Mouse (Mus musculus) CH12.LX (cell line): ENCODE results near the gene Trim75. TPM values are rescaled to one million over a fixed set of nuclear protein-coding genes. Genes with fewer than 3 reads are reported as not detected.

Source experiments
- DNase-seq: peaks from one replicate; pipeline ENCODE4 v3.0.0-alpha.2; 2013; ENCODE audit errors: extremely low read depth
- H3K27ac ChIP-seq: 2 replicates; pipeline ENCODE4 v1.5.1; 2012; ENCODE audit warnings: low read depth, mild to moderate bottlenecking, control low read depth, moderate library complexity; ENCODE audit not compliant: insufficient read depth
- H3K27me3 ChIP-seq: replicated peaks from 2 replicates; pipeline ENCODE3; 2012; ENCODE audit warnings: inconsistent platforms
- H3K36me3 ChIP-seq, 2 experiments: replicated peaks in 1 of 2; 2 replicates each; pipeline versions ENCODE3 to v1.6.1; 2012; ENCODE audit warnings: inconsistent platforms in 1 of 2, low read length in 1 of 2, mild to moderate bottlenecking in 1 of 2, mixed read lengths in 1 of 2, moderate library complexity in 1 of 2; ENCODE audit not compliant: control insufficient read depth in 1 of 2, insufficient read depth in 1 of 2
- H3K4me1 ChIP-seq, 2 experiments: 2 replicates each; pipeline ENCODE4 v1.6.1; 2012; ENCODE audit warnings: inconsistent platforms in 1 of 2, moderate library complexity in 1 of 2; ENCODE audit not compliant: insufficient read depth in 2 of 2, control insufficient read depth in 1 of 2
- H3K4me2 ChIP-seq: 2 replicates; pipeline ENCODE4 v1.6.1; 2012; ENCODE audit warnings: low read depth, mild to moderate bottlenecking, control low read depth; ENCODE audit not compliant: poor library complexity, insufficient read depth, severe bottlenecking
- H3K4me3 ChIP-seq, 3 experiments: fragments of 150-350 bp in 1 of 3; sonication (generic) in 1 of 3; replicated peaks in 1 of 3; 2 replicates each; pipeline versions ENCODE3 to v1.5.1; 2011 to 2012; ENCODE audit warnings: low read depth in 2 of 3, low read length in 2 of 3, mild to moderate bottlenecking in 2 of 3, moderate library complexity in 2 of 3, control low read depth in 1 of 3, improper control_type of control experiment in 1 of 3, inconsistent platforms in 1 of 3, mixed read lengths in 1 of 3; ENCODE audit not compliant: poor library complexity in 1 of 3
- H3K79me2 ChIP-seq: replicated peaks from 2 replicates; pipeline ENCODE4 v1.6.1; 2012; ENCODE audit warnings: mild to moderate bottlenecking, moderate library complexity; ENCODE audit not compliant: control insufficient read depth, poor library complexity, insufficient read depth, severe bottlenecking; ENCODE audit errors: extremely low read depth
- H3K9ac ChIP-seq: 2 replicates; pipeline ENCODE4 v1.6.1; 2012; ENCODE audit warnings: low read depth, mild to moderate bottlenecking, control low read depth, moderate library complexity; ENCODE audit not compliant: insufficient read depth
- H3K9me3 ChIP-seq: replicated peaks from 2 replicates; pipeline ENCODE3; 2012; ENCODE audit warnings: low read length, inconsistent platforms, mixed read lengths
- BHLHE40 ChIP-seq: IDR thresholded peaks from 2 replicates; pipeline ENCODE4 v1.6.1; 2011; ENCODE audit warnings: mild to moderate bottlenecking, low read depth, low read length, improper control_type of control experiment
- CHD2 ChIP-seq: IDR thresholded peaks from 2 replicates; pipeline ENCODE4 v1.6.1; 2011; ENCODE audit warnings: low read length, improper control_type of control experiment
- CTCF ChIP-seq, 2 experiments: IDR thresholded peaks in 1 of 2; conservative IDR thresholded peaks in 1 of 2; 2 replicates each; pipeline ENCODE4 v1.5.1; 2011 to 2012; ENCODE audit warnings: low read depth in 2 of 2, low read length in 2 of 2, improper control_type of control experiment in 1 of 2, inconsistent platforms in 1 of 2, mild to moderate bottlenecking in 1 of 2, moderate library complexity in 1 of 2
- ELF1 ChIP-seq: IDR thresholded peaks from 2 replicates; pipeline ENCODE4 v1.6.1; 2014; ENCODE audit warnings: low read depth, mild to moderate bottlenecking, inconsistent platforms, low read length, improper control_type of control experiment
- ETS1 ChIP-seq: conservative IDR thresholded peaks from 2 replicates; pipeline ENCODE4 v1.6.1; 2012; ENCODE audit warnings: low read depth, mild to moderate bottlenecking, inconsistent platforms, low read length, improper control_type of control experiment, moderate library complexity
- JUN ChIP-seq: IDR thresholded peaks from 2 replicates; pipeline ENCODE4 v1.6.1; 2011; ENCODE audit warnings: low read depth, mild to moderate bottlenecking, low read length, improper control_type of control experiment, moderate library complexity; ENCODE audit not compliant: insufficient read depth
- JUND ChIP-seq: conservative IDR thresholded peaks from 2 replicates; pipeline ENCODE4 v1.6.1; 2011; ENCODE audit warnings: low read depth, low read length, improper control_type of control experiment
- MAFK ChIP-seq: IDR thresholded peaks from 2 replicates; pipeline ENCODE4 v1.6.1; 2011; ENCODE audit warnings: low read length, improper control_type of control experiment; ENCODE audit not compliant: insufficient replicate concordance
- MAZ ChIP-seq: IDR thresholded peaks from 2 replicates; pipeline ENCODE4 v1.6.1; 2012; ENCODE audit warnings: low read depth, mild to moderate bottlenecking, inconsistent platforms, low read length, improper control_type of control experiment, moderate library complexity
- MXI1 ChIP-seq: IDR thresholded peaks from 2 replicates; pipeline ENCODE4 v1.6.1; 2011; ENCODE audit warnings: mild to moderate bottlenecking, low read depth, low read length, improper control_type of control experiment
- MYC ChIP-seq: IDR thresholded peaks from 2 replicates; pipeline ENCODE4 v1.6.1; 2011; ENCODE audit warnings: low read depth, mild to moderate bottlenecking, improper control_type of control experiment, low read length
- NELFE ChIP-seq: IDR thresholded peaks from 2 replicates; pipeline ENCODE4 v1.6.1; 2011; ENCODE audit warnings: low read depth, low read length, improper control_type of control experiment
- PAX5 ChIP-seq: IDR thresholded peaks from 2 replicates; pipeline ENCODE4 v1.6.1; 2012; ENCODE audit warnings: low read length, inconsistent platforms, mixed read lengths
- POLR2A ChIP-seq: IDR thresholded peaks from 2 replicates; pipeline ENCODE4 v1.6.1; 2011; ENCODE audit warnings: low read depth, mild to moderate bottlenecking, improper control_type of control experiment, low read length
- RAD21 ChIP-seq: IDR thresholded peaks from 2 replicates; pipeline ENCODE4 v1.6.1; 2011; ENCODE audit warnings: low read depth, mild to moderate bottlenecking, low read length, improper control_type of control experiment, moderate library complexity
- RCOR1 ChIP-seq: conservative IDR thresholded peaks from 2 replicates; pipeline ENCODE4 v1.6.1; 2012; ENCODE audit warnings: low read depth, mild to moderate bottlenecking, inconsistent platforms, low read length, improper control_type of control experiment
- SMC3 ChIP-seq: IDR thresholded peaks from 2 replicates; pipeline ENCODE4 v1.6.1; 2011; ENCODE audit warnings: low read depth, low read length, improper control_type of control experiment
- TBP ChIP-seq: conservative IDR thresholded peaks from 2 replicates; pipeline ENCODE4 v1.6.1; 2011; ENCODE audit warnings: low read depth, low read length, improper control_type of control experiment
- ZC3H11A ChIP-seq: IDR thresholded peaks from 2 replicates; pipeline ENCODE4 v1.6.1; 2012; ENCODE audit warnings: low read depth, mild to moderate bottlenecking, inconsistent platforms, low read length, improper control_type of control experiment
- dilution Hi-C: fragments of 300-500 bp; cut with MboI; formaldehyde crosslinking; loops from 2 replicates; pipeline ENCODE4 v1.14.3; 2020; ENCODE audit warnings: low sequenced_read_pairs; ENCODE audit not compliant: extremely low pct_unique_long_range_greater_than_20kb, extremely low pct_ligation_motif_present
- in situ Hi-C: fragments of 300-500 bp; cut with MboI; formaldehyde crosslinking; loops from 3 replicates; pipeline ENCODE4 v1.14.3; 2019; ENCODE audit warnings: low sequenced_read_pairs, low pct_ligation_motif_present, low pct_unique_long_range_greater_than_20kb, mixed read lengths
- polyA plus RNA-seq: library from polyadenylated mRNA; unstranded; fragments of >175 nt; gene quantifications from 2 replicates; pipeline ENCODE4 v1.2.1, GENCODE M21; 2012; ENCODE audit warnings: low read depth; ENCODE audit not compliant: insufficient read length
- total RNA-seq, 2 experiments: library from RNA; depleted of rRNA; stranded (reverse); fragments of 300-350 nt in 1 of 2; fragments of >200 nt in 1 of 2; gene quantifications; 2 replicates each; pipeline ENCODE4 v1.2.3; 2012 to 2014

Trim75 gene
- total and polyA plus RNA-seq, 3 experiments = not detected

DNA sequence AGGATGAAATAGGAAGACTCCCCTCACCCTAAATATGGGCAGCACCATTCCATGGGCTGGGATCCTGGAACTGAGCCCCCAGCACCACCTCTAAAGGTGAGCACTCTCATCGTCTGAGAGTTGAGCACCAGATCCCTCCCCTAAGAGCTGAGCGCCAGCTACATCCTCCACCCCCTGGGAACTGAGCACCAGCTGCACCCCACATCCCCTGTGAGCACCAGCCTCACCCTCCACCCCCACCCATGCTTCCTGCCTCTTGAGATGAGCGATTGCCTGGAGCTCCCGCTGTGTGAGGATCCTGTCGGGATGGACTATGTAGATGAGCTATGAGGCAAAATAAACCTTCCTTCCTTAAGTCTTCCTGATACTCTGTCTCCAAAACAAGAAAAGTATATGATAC is 44.7 kb downstream of the Trim75 start:
- Histone ChIP-seq H3K27ac (no peak overlapping the region), H3K79me2 (no peaks in the 10 kb centered on the region), H3K4me1 (peaks cover 7 to 15% of the 10 kb centered on the region in 2 experiments), H3K9me3 (peaks cover 3% of the 10 kb centered on the region)
- in situ Hi-C loops (loop anchor here (5.0 to 25.0 kb wide), 3 partner anchors 106 to 326 kb away; partner anchors contain the start of gene Msmo1), dilution Hi-C loops (no loop called here)
- TF ChIP-seq ELF1 = no peak
- no peak for TF ChIP-seq MXI1
- no peak for TF ChIP-seq ETS1
- TF ChIP-seq POLR2A = no peak
- no peak for TF ChIP-seq SMC3
- TF ChIP-seq ZC3H11A = no peak
- no peak for TF ChIP-seq PAX5
- no peak for TF ChIP-seq CHD2
- no peak for TF ChIP-seq MAZ
- TF ChIP-seq RCOR1 = no peak
- TF ChIP-seq, all 38 proteins: peak for 0
- H3K4me2 ChIP-seq = no peak overlapping the region
- no peak overlapping the region for H3K4me3 ChIP-seq
- no peak overlapping the region for H3K9ac ChIP-seq
- no peaks in the 10 kb centered on the region for H3K36me3 ChIP-seq
- no peaks in the 10 kb centered on the region for H3K27me3 ChIP-seq
- DNase-seq = no peak

- Histone ChIP-seq H3K9me3 (peaks cover 3% of the 10 kb centered on the region), H3K4me3 (no peak overlapping the region), H3K79me2 (no peaks in the 10 kb centered on the region), H3K27ac (no peak overlapping the region), H3K9ac (no peak overlapping the region), H3K36me3 (no peaks in the 10 kb centered on the region), H3K27me3 (no peaks in the 10 kb centered on the region)
- in situ Hi-C loops = loop anchor here (5.0 to 25.0 kb wide), 3 partner anchors 104 to 324 kb away; partner anchors contain the start of gene Msmo1
- peak; percentile 70 for DNase-seq
- dilution Hi-C loops = no loop called here
- TF ChIP-seq ELF1 (no peak), MAFK (no peak), SMC3 (peak; percentile 80), NELFE (0 out of 2 replicates have a peak, but pooled peaks have one; percentile 42), MXI1 (no peak), JUND (0 out of 2 replicates have a peak, but pooled peaks have one; percentile 8), MYC (0 out of 2 replicates have a peak, but pooled peaks have one; percentile 27), RAD21 (peak; percentile 96), CTCF (conservative IDR thresholded peaks at IDR 0.05 in 1 of 2, IDR thresholded peaks at IDR 0.05 in 1 of 2; ENCODE audit: low read depth in 2 of 2, low read length in 2 of 2) (peak; percentile 95 to 96), JUN (no peak), BHLHE40 (no peak), TBP (no peak)
- TF ChIP-seq, all 38 proteins: peak for 6
- H3K4me2 ChIP-seq = peak overlapping the region; percentile 8; the same call in 1 of the 2 replicates
- peaks cover 7 to 15% of the 10 kb centered on the region in 2 experiments for H3K4me1 ChIP-seq
Observed at GRCm38 (mm10) chr8:64941495-64941894, 46.1 kb downstream of the Trim75 start.
